In the genomic region with DNA sequence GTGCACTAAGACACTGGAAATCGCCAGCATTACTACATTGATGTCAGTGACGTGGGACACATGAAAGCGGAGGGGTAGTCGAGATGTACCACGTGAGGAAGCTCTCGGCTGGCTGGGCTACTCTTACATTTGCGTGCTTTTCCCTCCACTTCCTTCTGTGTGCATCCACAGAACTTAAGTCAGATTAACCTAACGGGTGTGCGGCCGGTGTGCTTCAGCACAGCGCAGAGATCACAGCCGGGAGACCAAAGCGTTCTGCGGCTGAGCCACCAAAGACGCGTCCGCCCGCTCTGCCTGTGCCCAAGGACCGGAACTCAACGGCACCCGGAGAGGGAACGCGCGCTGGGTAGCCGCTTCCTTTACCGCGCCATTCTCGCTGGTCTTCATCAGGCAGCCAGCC, we compare ENCODE assay signal across 8 mouse cellular contexts. TPM values are rescaled to one million over a fixed set of nuclear protein-coding genes. Genes with fewer than 3 reads are reported as not detected.
A peak's percentile ranks its signal among the peaks of the same experiment; 100 is the strongest.
DNase-seq lines count a peak whose midpoint lies in the region; ATAC-seq and TF ChIP-seq lines count a peak whose summit lies in the region.

No protein-coding gene starts in this region.

- TF ChIP-seq POLR2A in liver, adult 2 months (IDR thresholded peaks at IDR 0.05; ENCODE audit: extremely low read depth, insufficient read depth, low read length) = no peak

- H3K4me2 ChIP-seq in liver, embryonic 12.5 days = peak overlapping the region; percentile 80

- WGBS in liver, adult 2 months = under 1% methylated on average over 28 of the region's 28 CpGs
- under 1% methylated on average over 28 of the region's 28 CpGs for WGBS in liver, embryonic 12.5 days (ENCODE audit: insufficient replicate concordance)

- H3K27me3 ChIP-seq in liver, adult 2 months (ENCODE audit: control insufficient read depth, insufficient read depth, low read length) = no peaks in the 10 kb centered on the region
- H3K27me3 ChIP-seq in liver, embryonic 12.5 days (replicated peaks) = no peaks in the 10 kb centered on the region
- H3K27me3 ChIP-seq in splenic B cell, adult 2 months (ENCODE audit: control insufficient read depth, insufficient read depth, low read length, poor library complexity, severe bottlenecking) = no peaks in the 10 kb centered on the region

- peak; percentile 47 for ATAC-seq in erythroid progenitor cell, adult 5-6 weeks (replicated peaks; ENCODE audit: low FRiP score, poor library complexity, severe bottlenecking)
- peak; percentile 16 for ATAC-seq in liver, embryonic 12.5 days

- no peak for DNase-seq in liver, adult 2 months (ENCODE audit: extremely low read depth, low read depth, low spot score)
- DNase-seq in liver (no peak), R1 (ENCODE audit: low read depth, low spot score) (peak; percentile 74)
- DNase-seq in splenic B cell, adult 2 months (ENCODE audit: low read depth, low spot score) = peak; percentile 74
- DNase-seq in right cerebral cortex, postnatal 25 days = no peak
- DNase-seq in cerebellum, adult 11-12 months = no peak

- no peak overlapping the region; the same call in 1 of the 2 replicates for H3K27ac ChIP-seq in liver, adult 2 months (replicated peaks; ENCODE audit: insufficient read depth, low read depth, low read length)
- peak overlapping the region; percentile 74 for H3K27ac ChIP-seq in liver, embryonic 12.5 days

- H3K9me3 ChIP-seq in liver, embryonic 12.5 days (replicated peaks) = no peaks in the 10 kb centered on the region

- H3K79me2 ChIP-seq in liver, adult 2 months (ENCODE audit: control insufficient read depth, insufficient read depth, low read length) = peaks cover 6% of the 10 kb centered on the region; the same call in 1 of the 2 replicates

- peaks cover 7% of the 10 kb centered on the region; the same call in 1 of the 2 replicates for H3K36me3 ChIP-seq in liver, adult 2 months (ENCODE audit: control insufficient read depth, insufficient read depth, low read length)
- H3K36me3 ChIP-seq in liver, embryonic 12.5 days = peaks cover 53% of the 10 kb centered on the region
- peaks cover 4% of the 10 kb centered on the region; the same call in 1 of the 2 replicates for H3K36me3 ChIP-seq in splenic B cell, adult 2 months (ENCODE audit: control insufficient read depth, insufficient read depth, low read length, poor library complexity, severe bottlenecking)

- H3K4me1 ChIP-seq in liver, adult 2 months (ENCODE audit: control insufficient read depth, insufficient read depth, low read length) = peaks cover 6% of the 10 kb centered on the region
- H3K4me1 ChIP-seq in liver, embryonic 12.5 days = peaks cover 24% of the 10 kb centered on the region

- no peak for TF ChIP-seq CTCF in liver, adult 2 months (IDR thresholded peaks at IDR 0.05; ENCODE audit: low read depth, low read length)

- H3K4me3 ChIP-seq in liver, adult 2 months (ENCODE audit: insufficient read depth, low read depth, low read length) = peak overlapping the region; percentile 94
- peak overlapping the region; percentile 93 for H3K4me3 ChIP-seq in liver, embryonic 12.5 days

- H3K9ac ChIP-seq in liver, adult 2 months (ENCODE audit: low read depth, low read length) = peak overlapping the region; percentile 77
- H3K9ac ChIP-seq in liver, embryonic 12.5 days = peak overlapping the region; percentile 84

RNA-seq across cellular contexts. Expression of a gene that starts 0.5 kb away (rescaled TPM):
- total RNA-seq in liver, adult 2 months (2014; rRNA removed) = 5.6 and 6.5 TPM in 2 replicates
- polyA plus RNA-seq in liver, adult 2 months (2012; rRNA removed) = 5.9 and 8.2 TPM in 2 replicates
- 16.9 and 21.0 TPM in 2 replicates for total RNA-seq in erythroid progenitor cell, adult 5-6 weeks (2015; ENCODE audit: low replicate concordance)
- 7.1 and 14.1 TPM in 2 replicates for total RNA-seq in erythroid progenitor cell, adult 5-6 weeks (2017; ENCODE audit: low replicate concordance)
- polyA plus RNA-seq in liver, embryonic 12.5 days (2016; fragmentation: Nextera tagmentation; extraction: Ambion mirVana) = 72.7 and 75.0 TPM in 2 replicates

RNA-seq across cellular contexts. Expression of a gene that starts 0.6 kb away (rescaled TPM):
- total RNA-seq in liver, adult 2 months (2014; rRNA removed) = 7.9 and 15.0 TPM in 2 replicates
- polyA plus RNA-seq in liver, adult 2 months (2012; rRNA removed) = 40.9 and 49.9 TPM in 2 replicates
- total RNA-seq in erythroid progenitor cell, adult 5-6 weeks (2015; ENCODE audit: low replicate concordance) = 21.4 and 31.4 TPM in 2 replicates
- total RNA-seq in erythroid progenitor cell, adult 5-6 weeks (2017; ENCODE audit: low replicate concordance) = 15.1 and 25.8 TPM in 2 replicates
- polyA plus RNA-seq in liver, embryonic 12.5 days (2016; fragmentation: Nextera tagmentation; extraction: Ambion mirVana) = 47.3 and 48.1 TPM in 2 replicates

RNA-seq across cellular contexts. Expression of a gene that starts 21.0 kb away (rescaled TPM):
- total RNA-seq in liver, adult 2 months (2014; rRNA removed) = 108 and 145 TPM in 2 replicates
- polyA plus RNA-seq in liver, adult 2 months (2012; rRNA removed) = 195 and 215 TPM in 2 replicates
- total RNA-seq in erythroid progenitor cell, adult 5-6 weeks (2015; ENCODE audit: low replicate concordance) = 102 and 109 TPM in 2 replicates
- 17.3 and 26.3 TPM in 2 replicates for total RNA-seq in erythroid progenitor cell, adult 5-6 weeks (2017; ENCODE audit: low replicate concordance)
- 355 and 377 TPM in 2 replicates for polyA plus RNA-seq in liver, embryonic 12.5 days (2016; fragmentation: Nextera tagmentation; extraction: Ambion mirVana)

RNA-seq across cellular contexts. Expression of a gene that starts 36.7 kb away (rescaled TPM):
- 1.4 and 1.8 TPM in 2 replicates for total RNA-seq in liver, adult 2 months (2014; rRNA removed)
- polyA plus RNA-seq in liver, adult 2 months (2012; rRNA removed) = 2.4 and 4.1 TPM in 2 replicates
- total RNA-seq in erythroid progenitor cell, adult 5-6 weeks (2015; ENCODE audit: low replicate concordance) = 1.1 and 2.1 TPM in 2 replicates
- total RNA-seq in erythroid progenitor cell, adult 5-6 weeks (2017; ENCODE audit: low replicate concordance) = 1.2 TPM in 1 of 2 replicates, not detected in the other
- 25.0 and 26.7 TPM in 2 replicates for polyA plus RNA-seq in liver, embryonic 12.5 days (2016; fragmentation: Nextera tagmentation; extraction: Ambion mirVana)

RNA-seq across cellular contexts. Expression of a gene that starts 48.3 kb away (rescaled TPM):
- total RNA-seq in liver, adult 2 months (2014; rRNA removed) = 14.9 and 15.1 TPM in 2 replicates
- 23.2 and 39.5 TPM in 2 replicates for polyA plus RNA-seq in liver, adult 2 months (2012; rRNA removed)
- 20.5 and 73.5 TPM in 2 replicates for total RNA-seq in erythroid progenitor cell, adult 5-6 weeks (2015; ENCODE audit: low replicate concordance)
- total RNA-seq in erythroid progenitor cell, adult 5-6 weeks (2017; ENCODE audit: low replicate concordance) = 10.1 and 15.4 TPM in 2 replicates
- polyA plus RNA-seq in liver, embryonic 12.5 days (2016; fragmentation: Nextera tagmentation; extraction: Ambion mirVana) = 18.3 and 20.9 TPM in 2 replicates

Comparison
In these comparisons a context has a peak if more than half of its experiments do, and no peak if none do; other contexts are left out.
1. DNase-seq: peak in R1 (single experiment) and splenic B cell, adult 2 months (single experiment); none in liver, adult 2 months (single experiment), liver (single experiment), right cerebral cortex, postnatal 25 days (single experiment) and cerebellum, adult 11-12 months (single experiment).